Mouse (Mus musculus) heart, adult 9 months (tissue): ENCODE results near the gene Olfr1356.
"Not testable (repeated sequence)": the region's sequence is repeated elsewhere in the genome, so short reads cannot be mapped to it uniquely, and the experiment has no call there.

Source experiments
- DNase-seq, 2 experiments: peaks; one replicate each; pipeline ENCODE4 v3.0.0; 2022; ENCODE audit warnings: low spot score in 2 of 2

Olfr1356 gene

DNA sequence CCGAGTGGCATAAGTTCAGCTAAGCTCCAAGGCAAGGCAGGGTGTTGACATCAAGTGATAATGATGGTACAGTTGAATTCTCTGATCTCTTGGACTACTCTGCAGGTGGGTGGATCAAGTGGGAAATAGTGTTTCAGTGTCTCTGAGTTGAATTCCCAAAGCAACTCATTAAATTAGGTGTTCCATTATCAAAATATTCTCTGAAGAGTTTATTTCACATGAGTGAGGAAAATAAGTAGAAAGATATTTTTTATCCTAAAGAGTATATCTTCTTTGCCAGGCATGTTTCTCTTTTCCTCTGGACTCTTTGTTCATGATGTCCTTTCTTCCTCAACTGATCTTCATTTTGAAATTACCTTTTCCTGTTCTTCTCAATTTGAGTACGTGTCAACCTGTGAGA, at the start of gene Olfr1356:
Gene Olfr1356 (minus strand): TSS at position 101 of the 400 bp plus-strand sequence.
- DNase-seq, result no peak

DNA sequence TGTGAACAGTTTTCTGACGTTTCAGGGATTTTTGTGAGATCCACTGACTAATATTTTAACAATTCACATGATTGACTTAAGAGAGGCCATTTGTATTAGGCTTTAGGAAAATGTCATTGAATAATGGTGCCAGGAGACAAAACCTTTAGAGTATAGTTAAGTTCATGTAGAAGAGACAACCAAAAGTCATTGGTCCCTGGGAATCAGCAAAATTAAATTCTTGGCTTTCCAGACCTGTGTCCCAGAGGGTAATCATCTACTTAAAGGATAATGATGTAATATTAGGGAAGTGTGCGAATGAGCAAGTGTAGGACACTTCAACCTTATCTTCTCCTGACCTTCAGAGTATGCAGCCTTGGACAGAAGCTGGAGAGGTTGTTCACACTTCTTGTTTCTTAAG, 23.3 kb upstream of the Olfr1356 start, which contains the start of gene Olfr1355:
Gene Olfr1355 (plus strand): TSS at position 301 of the 400 bp plus-strand sequence.
- no peak for DNase-seq

DNA sequence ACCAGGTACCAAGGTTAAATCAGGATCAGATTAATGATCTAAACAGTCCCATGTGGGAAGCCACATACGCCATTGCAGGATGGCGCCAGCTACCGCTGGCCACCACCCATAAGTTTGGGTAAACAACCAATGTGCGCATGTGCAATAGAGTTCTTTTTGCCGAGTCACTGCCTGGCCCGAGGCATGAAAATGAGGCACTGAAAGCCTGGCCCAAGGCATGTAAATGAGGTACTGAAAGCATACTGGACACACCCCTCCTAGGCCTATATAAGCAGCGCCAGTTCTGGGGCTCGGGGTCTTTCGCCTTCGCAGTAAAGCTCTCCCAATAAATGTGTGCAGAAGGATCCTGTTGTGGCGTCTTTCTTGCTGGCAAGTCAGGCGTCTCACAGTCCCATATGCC, 11.5 kb downstream of the Olfr1356 start:
- DNase-seq, result not testable (repeated sequence)

DNA sequence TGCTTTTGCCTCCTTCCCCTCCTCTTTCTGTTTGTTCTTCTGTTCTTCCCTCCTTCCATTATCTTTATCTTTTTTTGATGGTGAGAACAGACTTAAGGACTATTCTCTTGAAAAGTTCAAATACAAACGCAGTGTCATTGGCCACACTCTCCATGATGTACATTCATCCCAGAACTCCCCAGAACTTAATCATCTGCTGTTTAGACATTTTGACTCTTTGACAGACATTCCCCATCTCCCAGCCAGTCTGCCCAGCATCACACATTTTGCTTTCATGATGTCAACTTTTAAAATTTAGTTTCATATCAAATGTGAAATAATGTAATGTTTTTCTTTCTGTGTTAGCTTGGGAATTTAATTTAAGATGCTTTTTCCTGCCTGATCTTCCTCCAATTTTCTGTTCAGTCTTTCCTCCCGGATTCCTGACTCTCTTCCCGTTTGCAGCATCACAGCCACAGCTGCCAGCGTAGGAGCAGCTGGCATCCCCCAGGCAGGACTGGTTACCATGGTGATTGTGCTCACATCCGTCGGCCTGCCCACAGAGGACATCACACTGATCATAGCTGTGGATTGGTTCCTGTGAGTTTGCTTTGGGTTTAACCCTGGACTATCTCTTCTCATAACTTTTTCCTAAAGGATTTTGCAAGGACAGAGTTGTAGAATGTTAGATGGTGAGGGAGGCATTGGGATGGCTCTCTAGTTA, 39.5 kb downstream of the Olfr1356 start:
- no peak for DNase-seq

DNA sequence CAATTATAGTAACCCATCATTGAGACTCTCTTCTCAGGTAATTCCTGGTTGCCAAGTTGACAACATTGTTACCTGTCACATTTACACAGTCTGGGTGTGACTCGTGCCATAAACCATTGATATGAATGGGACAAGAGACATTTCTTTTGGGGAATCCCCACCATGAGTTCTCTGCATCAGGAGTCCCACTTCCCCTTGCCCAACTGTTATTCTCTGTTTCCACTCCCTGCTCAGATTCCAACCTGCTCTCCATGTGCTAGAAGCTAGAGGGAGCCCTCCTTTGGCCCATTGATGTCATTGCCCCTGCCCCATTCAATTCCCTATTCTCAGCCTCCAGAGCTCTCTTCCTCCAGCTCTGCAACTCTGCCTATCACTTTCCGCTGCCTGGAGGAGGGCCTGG, 50.5 kb downstream of the Olfr1356 start:
- no peak for DNase-seq
